Mouse (Mus musculus) gastrocnemius, adult 8-10 months (tissue): ENCODE data around the gene Rapgef1. TPM values are rescaled to one million over a fixed set of nuclear protein-coding genes. Genes with fewer than 3 reads are reported as not detected.
"Not testable (repeated sequence)": the region's sequence is repeated elsewhere in the genome, so short reads cannot be mapped to it uniquely, and the experiment has no call there.

Experiments used
- DNase-seq, 2 experiments: peaks; one replicate each; pipeline ENCODE4 v3.0.0; 2022; ENCODE audit warnings: low spot score in 2 of 2
- total RNA-seq, 4 experiments: library from RNA; stranded (reverse); gene quantifications; 2 replicates each; pipeline ENCODE4 v1.2.4; 2022

Gene Rapgef1
- total RNA-seq, 4 experiments from 2014 or later: 152 to 187 (median 158) TPM

GRCm38 (mm10) chr2:29739368-29739767 lies 119.8 kb downstream of the Rapgef1 start:
- DNase-seq: no peak

- DNase-seq: no peak
Measured at GRCm38 (mm10) chr2:29741207-29741606, 121.7 kb downstream of the Rapgef1 start.

GRCm38 (mm10) chr2:29744256-29744655 lies 124.7 kb downstream of the Rapgef1 start:
- DNase-seq: no peak

- no peak for DNase-seq
Measured at GRCm38 (mm10) chr2:29747188-29747782, 127.8 kb downstream of the Rapgef1 start.

- DNase-seq: no peak
Measured at GRCm38 (mm10) chr2:29747852-29748251, 128.3 kb downstream of the Rapgef1 start.

- no peak for DNase-seq
Measured at GRCm38 (mm10) chr2:29748499-29748898, 129.0 kb downstream of the Rapgef1 start.

- no peak for DNase-seq
Measured at GRCm38 (mm10) chr2:29751497-29751896, 132.0 kb downstream of the Rapgef1 start, which contains the start of gene Gm13420. TSS of gene Gm13420 (minus strand) at chr2:29751685.

- no peak for DNase-seq
Measured at GRCm38 (mm10) chr2:29752397-29752796, 132.9 kb downstream of the Rapgef1 start.

GRCm38 (mm10) chr2:29755693-29756092 lies 136.2 kb downstream of the Rapgef1 start:
- no peak for DNase-seq

- peak; percentile 14 to 23 for DNase-seq
Measured at GRCm38 (mm10) chr2:29764831-29765230, 145.3 kb downstream of the Rapgef1 start.

GRCm38 (mm10) chr2:29767976-29768709 lies 148.6 kb downstream of the Rapgef1 start:
- no peak for DNase-seq

GRCm38 (mm10) chr2:29768901-29769300 lies 149.4 kb downstream of the Rapgef1 start:
- no peak for DNase-seq

- no peak for DNase-seq
Measured at GRCm38 (mm10) chr2:29770162-29770561, 150.6 kb downstream of the Rapgef1 start.

GRCm38 (mm10) chr2:29771611-29772461 lies 152.3 kb downstream of the Rapgef1 start:
- DNase-seq: no peak

GRCm38 (mm10) chr2:29773323-29773722 lies 153.8 kb downstream of the Rapgef1 start:
- DNase-seq: no peak

GRCm38 (mm10) chr2:29781256-29781655 lies 161.7 kb downstream of the Rapgef1 start:
- not testable (repeated sequence) for DNase-seq

GRCm38 (mm10) chr2:29784290-29784689 lies 164.8 kb downstream of the Rapgef1 start:
- DNase-seq: no peak

GRCm38 (mm10) chr2:29787104-29787917 lies 167.8 kb downstream of the Rapgef1 start, which contains the start of gene Coq4:
TSS of gene Coq4 (plus strand) at chr2:29787493.
- DNase-seq: peak; percentile 85

- peak; percentile 49 to 59 for DNase-seq
Measured at GRCm38 (mm10) chr2:29787937-29788681, 168.6 kb downstream of the Rapgef1 start, which contains the start of gene Trub2. TSS of gene Trub2 (minus strand) at chr2:29788502.
